Mouse (Mus musculus) liver, postnatal 0 days (tissue): ENCODE results near the gene Tapbp. TPM values are rescaled to one million over a fixed set of nuclear protein-coding genes. Genes with fewer than 3 reads are reported as not detected.

ENCODE experiments used
- ATAC-seq: fragments of 200-750 bp; cut with Nextera tagmentation; 2 replicates; pipeline ENCODE4 v1.8.0; 2017; ENCODE audit warnings: mild to moderate bottlenecking, moderate library complexity
- DNase-seq: peaks from one replicate; pipeline ENCODE4 v3.0.0-alpha.2; 2016
- H3K27ac ChIP-seq: fragments of 300-500 bp; sonication (generic); 2 replicates; pipeline ENCODE4 v1.5.1; 2014; ENCODE audit warnings: antibody characterized with exemption, moderate library complexity, mild to moderate bottlenecking, low read depth
- H3K27me3 ChIP-seq: fragments of 300-500 bp; sonication (generic); 2 replicates; pipeline ENCODE4 v1.6.1; 2014; ENCODE audit warnings: low read length, control low read depth, mixed read lengths; ENCODE audit not compliant: insufficient read depth
- H3K36me3 ChIP-seq: fragments of 300-500 bp; sonication (generic); replicated peaks from 2 replicates; pipeline ENCODE4 v1.6.1; 2014; ENCODE audit warnings: mild to moderate bottlenecking, control low read depth, low read length, moderate library complexity, mixed read lengths; ENCODE audit not compliant: insufficient read depth
- H3K4me1 ChIP-seq: fragments of 300-500 bp; sonication (generic); 2 replicates; pipeline ENCODE4 v1.6.1; 2014; ENCODE audit warnings: antibody characterized with exemption, mild to moderate bottlenecking, control low read depth; ENCODE audit not compliant: insufficient read depth
- H3K4me2 ChIP-seq: fragments of 300-500 bp; sonication (generic); 2 replicates; pipeline ENCODE4 v1.6.1; 2014; ENCODE audit warnings: low read depth, mild to moderate bottlenecking, low read length, moderate library complexity, mixed read lengths
- H3K4me3 ChIP-seq: fragments of 300-500 bp; sonication (generic); 2 replicates; pipeline ENCODE4 v1.5.1; 2014; ENCODE audit warnings: low read depth, low read length
- H3K9ac ChIP-seq: fragments of 300-500 bp; sonication (generic); replicated peaks from 2 replicates; pipeline ENCODE4 v1.6.1; 2014; ENCODE audit warnings: mild to moderate bottlenecking, moderate library complexity
- H3K9me3 ChIP-seq: fragments of 300-500 bp; sonication (generic); 2 replicates; pipeline ENCODE4 v1.6.1; 2016; ENCODE audit warnings: mild to moderate bottlenecking, control low read depth, low read length, mixed read lengths
- CTCF ChIP-seq: sonication (generic); IDR thresholded peaks from 2 replicates; pipeline ENCODE4 v1.5.1; 2016; ENCODE audit warnings: antibody characterized with exemption, low read depth
- EP300 ChIP-seq: IDR thresholded peaks from 2 replicates; pipeline ENCODE4 v1.6.1; 2016; ENCODE audit warnings: antibody characterized with exemption, low read depth, mild to moderate bottlenecking
- WGBS: fragments of 180-500 bp; shearing (Covaris S2); extraction: QIAGEN DNeasy Blood & Tissue Kit; methylation state at CpG from one replicate; pipeline ENCODE4 v1.1.7; 2014; ENCODE audit not compliant: insufficient replicate concordance; 5-methylcytosine and 5-hydroxymethylcytosine counted together
- polyA plus RNA-seq: library from polyadenylated mRNA; unstranded; fragments of >200 nt; fragmentation: Nextera tagmentation; extraction: Ambion mirVana; gene quantifications from 2 replicates; pipeline ENCODE4 v1.2.1, GENCODE M21; 2015

The Tapbp gene
- polyA plus RNA-seq, 1 experiment from 2014 or later: 47.0 TPM

GRCm38 (mm10) chr17:33936993-33937392 is 21.3 kb downstream of the Tapbp start:
- H3K4me3 ChIP-seq: no peak overlapping the region
- no peaks in the 10 kb centered on the region for H3K27me3 ChIP-seq
- H3K4me2 ChIP-seq: no peak overlapping the region
- TF ChIP-seq CTCF (no peak), EP300 (no peak)
- no peaks in the 10 kb centered on the region for H3K9me3 ChIP-seq
- H3K4me1 ChIP-seq: peaks cover 24% of the 10 kb centered on the region
- WGBS: 84% methylated on average over 15 of the region's 15 CpGs
- ATAC-seq: no peak
- H3K9ac ChIP-seq: no peak overlapping the region
- no peak overlapping the region for H3K27ac ChIP-seq
- no peak for DNase-seq
- peaks cover 24% of the 10 kb centered on the region for H3K36me3 ChIP-seq

GRCm38 (mm10) chr17:33938783-33939182 is 23.1 kb downstream of the Tapbp start:
- ATAC-seq (no peak), DNase-seq (no peak)
- H3K9me3 ChIP-seq: no peaks in the 10 kb centered on the region
- H3K36me3 ChIP-seq: peaks cover 18% of the 10 kb centered on the region
- peak overlapping the region; percentile 79 for H3K9ac ChIP-seq
- WGBS: 58% methylated on average over 11 of the region's 11 CpGs
- H3K4me3 ChIP-seq: no peak overlapping the region; the same call in 1 of the 2 replicates
- H3K27me3 ChIP-seq: no peaks in the 10 kb centered on the region
- peaks cover 21% of the 10 kb centered on the region for H3K4me1 ChIP-seq
- H3K27ac ChIP-seq: 0 out of 2 replicates have a peak overlapping the region, but pooled peaks have one; percentile 11
- peak overlapping the region; percentile 96 for H3K4me2 ChIP-seq
- no peak for TF ChIP-seq CTCF
- no peak for TF ChIP-seq EP300

- no peak for TF ChIP-seq CTCF
- peak; percentile 67; the same call in 1 of the 2 replicates for TF ChIP-seq EP300
- peak within 1 kb of the TSS; percentile 70 for H3K27ac ChIP-seq
- H3K4me3 ChIP-seq: peak within 1 kb of the TSS; percentile 84
- H3K9me3 ChIP-seq: no peaks in the 10 kb centered on the region
- H3K36me3 ChIP-seq: peaks cover 22% of the 10 kb centered on the region
- ATAC-seq: peak; percentile 94
- WGBS: under 1% methylated on average over 36 of the region's 36 CpGs
- peak within 1 kb of the TSS; percentile 96 for H3K4me2 ChIP-seq
- H3K4me1 ChIP-seq: peaks cover 21% of the 10 kb centered on the region
- no peaks in the 10 kb centered on the region for H3K27me3 ChIP-seq
- peak; percentile 90 for DNase-seq
- peak within 1 kb of the TSS; percentile 79 for H3K9ac ChIP-seq
Observed at GRCm38 (mm10) chr17:33940206-33940805, 24.6 kb downstream of the Tapbp start, which contains the start of the genes Pfdn6 and Wdr46. Pfdn6 (minus strand) TSS chr17:33940343. Wdr46 (plus strand) TSS chr17:33940660.

GRCm38 (mm10) chr17:33940981-33941380 is 25.3 kb downstream of the Tapbp start:
- Histone ChIP-seq H3K4me2 (peak overlapping the region; percentile 96), H3K27me3 (no peaks in the 10 kb centered on the region), H3K27ac (0 out of 2 replicates have a peak overlapping the region, but pooled peaks have one; percentile 70), H3K9me3 (no peaks in the 10 kb centered on the region), H3K4me1 (peaks cover 21% of the 10 kb centered on the region), H3K9ac (peak overlapping the region; percentile 79), H3K36me3 (peaks cover 16% of the 10 kb centered on the region), H3K4me3 (peak overlapping the region; percentile 84)
- 0 out of 2 replicates have a peak, but pooled peaks have one; percentile 1 for ATAC-seq
- DNase-seq: peak; percentile 64
- WGBS: under 1% methylated on average over 26 of the region's 26 CpGs
- TF ChIP-seq CTCF (no peak), EP300 (no peak)

GRCm38 (mm10) chr17:33941381-33941780 is 25.7 kb downstream of the Tapbp start:
- Histone ChIP-seq H3K9me3 (no peaks in the 10 kb centered on the region), H3K27ac (no peak overlapping the region), H3K4me2 (peak overlapping the region; percentile 96), H3K27me3 (no peaks in the 10 kb centered on the region), H3K4me1 (peaks cover 21% of the 10 kb centered on the region), H3K36me3 (peaks cover 14% of the 10 kb centered on the region), H3K4me3 (peak overlapping the region; percentile 84), H3K9ac (peak overlapping the region; percentile 79)
- 38% methylated on average over 19 of the region's 19 CpGs for WGBS
- no peak for ATAC-seq
- DNase-seq: no peak
- TF ChIP-seq EP300: no peak
- no peak for TF ChIP-seq CTCF

- peaks cover 9% of the 10 kb centered on the region for H3K36me3 ChIP-seq
- no peaks in the 10 kb centered on the region for H3K27me3 ChIP-seq
- H3K9ac ChIP-seq: no peak overlapping the region
- TF ChIP-seq CTCF (no peak), EP300 (no peak)
- no peak overlapping the region for H3K27ac ChIP-seq
- ATAC-seq: no peak
- no peak overlapping the region for H3K4me2 ChIP-seq
- H3K4me1 ChIP-seq: peaks cover 30% of the 10 kb centered on the region
- no peaks in the 10 kb centered on the region for H3K9me3 ChIP-seq
- WGBS: 87% methylated on average over 15 of the region's 15 CpGs
- no peak for DNase-seq
- H3K4me3 ChIP-seq: no peak overlapping the region
Observed at GRCm38 (mm10) chr17:33943454-33943853, 27.8 kb downstream of the Tapbp start.
